Mouse (Mus musculus): Measurements from ENCODE around the gene Fmnl2.

Gene Fmnl2

GRCm38 (mm10) chr2:52903228-52903963 lies 45.7 kb downstream of the Fmnl2 start:
- in situ Hi-C loops (cut with MboI; ENCODE audit: low sequenced_read_pairs): no loop called here

DNA sequence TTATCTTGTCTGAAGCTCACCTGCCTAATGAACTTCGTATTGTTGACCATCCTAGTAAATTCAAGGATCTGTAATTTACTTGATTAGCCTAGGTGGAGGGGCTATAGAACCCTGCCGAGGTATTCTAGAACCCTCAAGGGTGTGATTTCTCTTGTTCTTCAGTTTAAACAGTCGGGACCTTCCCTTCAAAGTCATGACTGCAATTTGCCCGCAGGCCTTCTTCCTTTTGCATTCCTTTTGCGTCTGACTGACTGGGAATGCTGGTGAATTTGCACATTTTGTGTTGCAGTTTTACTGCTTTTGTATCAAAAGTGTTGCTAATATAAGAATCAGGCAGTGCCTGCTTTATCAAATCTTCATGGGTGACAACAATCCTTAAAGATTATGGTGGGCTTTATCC lies 46.9 kb downstream of the Fmnl2 start:
- in situ Hi-C loops (cut with MboI; ENCODE audit: low sequenced_read_pairs): no loop called here

DNA sequence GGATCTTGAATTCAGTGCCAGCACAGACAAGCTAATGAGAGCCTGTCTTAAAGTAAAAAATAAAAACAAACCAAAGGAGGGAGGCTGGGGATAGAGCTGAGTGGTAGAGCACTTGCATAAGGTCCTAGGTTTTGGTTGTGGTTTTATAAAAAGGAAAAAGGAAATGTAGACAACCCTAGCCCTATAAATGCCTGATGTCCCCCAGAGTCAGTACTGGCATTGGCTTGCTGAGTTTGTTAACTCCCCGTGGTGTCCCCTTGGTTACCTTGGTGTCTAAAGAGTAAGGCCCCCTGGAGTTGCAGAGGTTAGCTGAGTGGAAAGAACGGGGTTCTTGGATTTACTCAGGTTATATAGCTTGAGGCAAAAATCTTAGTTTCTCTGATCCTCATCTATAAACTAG lies 55.7 kb downstream of the Fmnl2 start:
- in situ Hi-C loops (cut with MboI; ENCODE audit: low sequenced_read_pairs): no loop called here

DNA sequence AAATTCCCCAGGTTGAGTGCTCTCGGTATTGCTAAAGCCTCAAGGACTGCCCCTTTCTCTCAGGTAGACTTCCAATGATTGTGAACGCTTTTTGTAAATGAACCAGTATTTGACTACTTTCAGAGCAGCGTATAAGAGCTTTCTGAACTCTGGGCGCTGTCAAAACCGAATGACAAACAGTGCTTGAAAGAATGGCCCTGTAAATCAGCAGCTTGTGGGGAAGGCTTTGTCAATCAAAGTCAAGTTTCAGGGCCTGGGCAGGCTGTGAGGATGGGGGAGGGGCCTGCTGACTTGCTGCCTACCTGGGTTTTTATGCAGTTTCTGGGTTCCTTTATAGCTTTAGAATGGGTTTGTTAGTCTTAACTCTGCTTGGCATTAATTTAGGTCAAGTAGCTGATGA lies 56.1 kb downstream of the Fmnl2 start:
- in situ Hi-C loops (cut with MboI; ENCODE audit: low sequenced_read_pairs): no loop called here

GRCm38 (mm10) chr2:52915536-52915935 lies 57.9 kb downstream of the Fmnl2 start:
- in situ Hi-C loops (cut with MboI; ENCODE audit: low sequenced_read_pairs): no loop called here

DNA sequence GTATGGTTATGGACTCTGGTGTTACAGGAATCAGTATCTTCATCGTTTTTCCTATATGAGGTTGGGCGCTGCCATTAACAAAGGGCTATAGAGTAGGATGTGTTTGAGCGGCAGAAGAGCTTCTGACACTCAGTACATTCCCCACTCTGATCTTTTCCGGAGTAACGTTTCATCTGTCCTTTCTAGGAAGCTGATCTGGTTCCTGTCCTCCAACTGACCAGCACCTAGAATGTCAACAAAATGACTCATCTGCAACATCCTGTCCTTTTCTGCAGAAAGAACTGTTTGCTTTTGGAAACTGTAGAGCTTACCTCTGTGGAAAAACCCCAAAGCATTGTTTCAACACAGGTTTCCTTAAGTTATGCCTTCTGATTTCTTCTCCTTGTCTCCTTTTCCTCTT lies 60.4 kb downstream of the Fmnl2 start:
- in situ Hi-C loops (cut with MboI; ENCODE audit: low sequenced_read_pairs): no loop called here

GRCm38 (mm10) chr2:52920701-52921435 lies 63.2 kb downstream of the Fmnl2 start:
- in situ Hi-C loops (cut with MboI; ENCODE audit: low sequenced_read_pairs): no loop called here

- in situ Hi-C loops (cut with MboI; ENCODE audit: low sequenced_read_pairs): no loop called here
These were observed 67.4 kb downstream of the Fmnl2 start for GRCm38 (mm10) chr2:52925062-52925461.

DNA sequence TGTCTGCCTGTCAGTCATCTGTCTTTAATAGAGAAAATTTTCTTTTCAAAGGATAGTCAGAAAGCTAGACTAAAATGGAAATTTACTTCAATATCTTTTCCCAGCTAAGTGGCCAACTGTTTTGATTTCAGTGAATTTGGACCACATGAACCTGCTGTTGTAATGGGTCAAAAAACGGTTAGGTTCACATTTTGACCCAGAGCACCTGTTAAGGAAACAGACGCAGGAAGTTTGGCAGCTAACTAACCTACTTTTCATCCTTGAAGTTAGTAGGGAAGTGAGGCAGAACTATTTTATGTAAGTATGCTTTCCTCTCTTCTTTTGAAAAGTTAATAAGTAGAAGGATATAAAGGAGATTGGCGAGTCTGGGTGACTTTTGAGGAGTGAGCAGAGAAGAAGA lies 69.7 kb downstream of the Fmnl2 start:
- in situ Hi-C loops (cut with MboI; ENCODE audit: low sequenced_read_pairs): no loop called here

- in situ Hi-C loops (cut with MboI; ENCODE audit: low sequenced_read_pairs): no loop called here
These were observed 70.2 kb downstream of the Fmnl2 start for GRCm38 (mm10) chr2:52927858-52928301.

DNA sequence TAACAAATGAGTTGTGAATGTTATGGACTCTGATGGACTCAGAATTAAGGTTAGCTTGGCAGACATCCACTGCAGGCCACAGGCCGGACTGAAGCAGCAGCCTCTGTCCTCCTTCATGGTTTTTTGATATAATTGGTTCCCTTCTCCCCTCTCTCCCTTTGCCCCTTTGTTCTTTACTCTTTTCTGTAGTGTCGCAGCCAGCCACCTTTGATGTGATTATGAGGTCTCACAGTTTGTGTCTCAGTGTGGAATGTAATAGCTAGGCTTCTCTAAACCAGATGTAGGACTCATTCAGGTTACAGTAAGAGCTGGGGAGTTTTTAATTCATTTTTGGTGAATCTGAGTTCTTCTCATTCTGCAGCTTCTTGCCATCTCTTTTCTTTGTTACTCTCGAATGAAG lies 70.7 kb downstream of the Fmnl2 start:
- in situ Hi-C loops (cut with MboI; ENCODE audit: low sequenced_read_pairs): no loop called here

- in situ Hi-C loops (cut with MboI; ENCODE audit: low sequenced_read_pairs): no loop called here
These were observed 72.6 kb downstream of the Fmnl2 start for GRCm38 (mm10) chr2:52930106-52930868.

DNA sequence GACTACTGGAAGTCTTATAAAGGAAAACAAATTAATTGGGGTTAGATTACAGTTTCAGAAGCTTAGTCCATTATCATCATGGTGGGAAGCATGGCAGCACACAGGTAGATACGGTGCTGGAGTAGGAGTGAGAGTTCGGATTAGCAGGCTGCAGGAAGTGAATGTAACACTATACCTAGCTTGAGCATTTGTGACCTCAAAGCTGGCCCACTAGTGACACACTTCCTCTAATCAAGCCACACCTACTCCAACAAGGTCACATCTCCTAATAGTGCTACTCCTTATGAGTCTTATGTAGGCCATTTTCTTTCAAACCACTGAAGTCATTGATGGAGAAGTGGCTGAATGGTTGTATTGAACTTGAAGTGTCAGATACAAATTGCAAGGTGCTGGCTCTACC lies 73.7 kb downstream of the Fmnl2 start:
- in situ Hi-C loops (cut with MboI; ENCODE audit: low sequenced_read_pairs): no loop called here

DNA sequence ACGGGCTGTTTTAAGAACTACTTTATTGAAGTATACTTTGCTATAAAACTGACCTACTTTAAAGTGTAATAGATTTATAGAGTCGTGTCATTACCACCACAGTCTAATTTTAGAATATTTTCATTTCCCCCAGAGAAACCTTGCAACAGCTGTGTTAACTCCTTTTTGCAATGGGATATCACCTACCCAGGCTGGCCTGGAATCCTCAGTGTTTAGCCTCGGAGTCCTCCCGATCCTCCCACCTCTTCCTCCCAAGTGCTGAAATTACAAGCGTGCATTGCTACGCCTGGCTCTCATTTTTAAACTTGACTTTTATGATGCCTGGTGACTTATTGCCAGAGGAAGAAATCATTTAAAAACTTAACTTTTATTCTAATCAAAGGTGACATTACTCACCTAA lies 78.2 kb downstream of the Fmnl2 start:
- in situ Hi-C loops (cut with MboI; ENCODE audit: low sequenced_read_pairs): no loop called here

DNA sequence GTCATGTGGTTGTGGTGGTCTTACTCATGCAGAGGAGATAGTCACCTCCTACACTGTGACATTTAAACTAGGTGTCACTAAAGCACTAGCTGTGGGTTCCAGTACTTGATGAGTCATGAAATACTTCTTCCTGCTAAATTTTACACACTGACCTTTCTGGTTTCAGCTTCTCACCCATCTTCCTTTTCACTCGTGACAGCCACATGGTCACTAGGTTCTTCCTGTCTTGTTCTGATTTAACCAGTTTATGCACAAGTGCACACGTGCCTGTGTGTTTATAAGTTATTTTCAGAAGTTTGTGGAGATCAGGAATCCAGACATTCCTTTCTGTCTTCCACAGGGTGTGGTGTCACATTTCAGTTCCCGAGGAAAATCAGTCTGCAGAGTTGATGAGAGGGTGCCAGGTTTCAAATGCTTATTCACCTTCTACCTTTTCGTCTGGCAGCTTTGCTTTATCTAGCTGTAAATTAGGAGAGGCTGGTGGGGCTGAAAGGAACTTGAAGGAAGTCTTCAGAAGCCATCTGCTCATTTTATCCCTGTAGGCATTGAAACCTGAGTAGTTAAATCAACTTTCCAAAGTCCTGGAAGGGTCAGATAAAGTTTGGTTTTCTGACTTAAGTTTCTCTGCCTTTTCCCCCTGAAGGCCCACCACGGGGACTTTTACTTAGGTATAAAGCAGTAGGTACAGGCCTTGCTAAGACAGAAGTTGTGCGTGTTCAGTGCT lies 80.9 kb downstream of the Fmnl2 start:
- in situ Hi-C loops (cut with MboI; ENCODE audit: low sequenced_read_pairs): no loop called here

GRCm38 (mm10) chr2:52943644-52944423 lies 86.2 kb downstream of the Fmnl2 start:
- in situ Hi-C loops (cut with MboI; ENCODE audit: low sequenced_read_pairs): no loop called here

- in situ Hi-C loops (cut with MboI; ENCODE audit: low sequenced_read_pairs): no loop called here
These were observed 86.9 kb downstream of the Fmnl2 start for GRCm38 (mm10) chr2:52944594-52944993.

- in situ Hi-C loops (cut with MboI; ENCODE audit: low sequenced_read_pairs): no loop called here
These were observed 88.4 kb downstream of the Fmnl2 start for GRCm38 (mm10) chr2:52946074-52946473.

DNA sequence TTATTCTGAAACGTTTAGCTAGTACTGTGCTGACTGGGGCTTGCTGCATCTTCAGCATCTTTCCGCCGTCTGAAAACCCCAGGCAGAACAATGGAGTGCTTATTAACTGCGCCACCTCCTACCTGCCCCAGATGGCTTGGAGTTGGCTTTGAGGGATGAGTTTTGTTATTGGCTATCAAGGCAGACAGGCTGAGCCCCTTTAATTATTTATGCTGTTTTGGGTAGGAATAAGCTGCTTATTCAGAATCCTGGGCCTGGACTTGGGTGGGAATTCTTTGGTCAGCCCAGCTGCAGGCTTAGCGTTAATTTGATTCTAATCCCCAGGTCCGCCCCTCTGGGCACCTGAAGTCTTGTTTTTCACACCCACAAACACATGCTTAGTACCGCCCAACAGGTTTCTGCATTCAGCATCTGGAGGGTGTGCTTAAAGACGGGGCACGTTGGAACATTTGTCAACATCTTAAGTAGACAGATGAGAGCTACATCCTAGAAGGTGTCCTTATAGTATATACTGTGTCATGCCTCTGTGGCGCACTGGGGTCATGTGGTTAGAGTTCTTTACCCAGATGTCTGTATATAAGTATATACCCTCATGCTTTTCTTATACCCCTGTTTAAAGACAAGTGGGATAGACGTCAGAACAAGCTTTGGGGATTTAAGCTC lies 89.0 kb downstream of the Fmnl2 start:
- in situ Hi-C loops (cut with MboI; ENCODE audit: low sequenced_read_pairs): no loop called here

DNA sequence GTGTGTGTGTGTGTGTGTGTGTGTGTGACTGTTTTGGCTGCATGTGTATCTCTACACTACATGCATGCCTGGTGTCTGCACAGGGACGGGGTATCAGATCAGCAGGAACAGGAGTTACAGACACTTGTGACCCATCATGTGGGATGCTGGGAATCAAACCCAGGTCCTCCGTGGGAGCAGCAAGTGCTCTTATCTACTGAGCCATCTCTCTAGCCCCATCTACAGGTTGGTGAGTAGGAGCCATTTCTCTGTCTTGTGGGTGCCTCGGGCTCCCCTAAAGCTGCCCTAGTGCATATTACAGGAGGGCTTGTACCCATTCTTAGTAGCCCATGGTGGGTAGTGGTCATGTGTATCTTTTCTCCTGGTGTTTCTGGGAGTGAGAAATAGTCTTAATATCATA lies 90.7 kb downstream of the Fmnl2 start:
- in situ Hi-C loops (cut with MboI; ENCODE audit: low sequenced_read_pairs): no loop called here

All from CH12F3 (cell line).